Mouse (Mus musculus): ENCODE data around the gene Sprr2d.

The Sprr2d gene

GRCm38 (mm10) chr3:92338840-92339239, at the start of gene Sprr2d:
Gene Sprr2d, plus strand, starts transcription at chr3:92339140.
- no peak for DNase-seq (ENCODE audit: low spot score)

- no peak for DNase-seq (ENCODE audit: low spot score)
These were observed 31.5 kb upstream of the Sprr2d start for GRCm38 (mm10) chr3:92307406-92307805.

GRCm38 (mm10) chr3:92316320-92316719, 22.6 kb upstream of the Sprr2d start, which contains the start of gene Sprr2b:
Gene Sprr2b, plus strand, starts transcription at chr3:92316620.
- no peak for DNase-seq (ENCODE audit: low spot score)

GRCm38 (mm10) chr3:92317384-92317783, 21.6 kb upstream of the Sprr2d start:
- no peak for DNase-seq (ENCODE audit: low spot score)

- DNase-seq (ENCODE audit: low spot score): no peak
These were observed 2.7 kb upstream of the Sprr2d start for GRCm38 (mm10) chr3:92336278-92336677.

- DNase-seq (ENCODE audit: low spot score): no peak
These were observed 12.9 kb downstream of the Sprr2d start, which contains the start of gene Sprr2e for GRCm38 (mm10) chr3:92351843-92352242. Gene Sprr2e, plus strand, starts transcription at chr3:92352143.

- DNase-seq (ENCODE audit: low spot score): no peak
These were observed 22.7 kb downstream of the Sprr2d start for GRCm38 (mm10) chr3:92361619-92362018.

- DNase-seq (ENCODE audit: low spot score): no peak
These were observed 25.9 kb downstream of the Sprr2d start, which contains the start of gene Sprr2f for GRCm38 (mm10) chr3:92364887-92365286. Gene Sprr2f, plus strand, starts transcription at chr3:92365187.

GRCm38 (mm10) chr3:92373613-92374012, 34.7 kb downstream of the Sprr2d start:
- DNase-seq (ENCODE audit: low spot score): no peak

GRCm38 (mm10) chr3:92385385-92385784, 46.4 kb downstream of the Sprr2d start, which contains the start of gene Sprr2h:
Gene Sprr2h, plus strand, starts transcription at chr3:92385685.
- DNase-seq (ENCODE audit: low spot score): no peak
